Mouse (Mus musculus): ENCODE data around the gene Gm3409.
"Not testable (repeated sequence)": the region's sequence is repeated elsewhere in the genome, so short reads cannot be mapped to it uniquely, and the experiment has no call there.

DNA sequence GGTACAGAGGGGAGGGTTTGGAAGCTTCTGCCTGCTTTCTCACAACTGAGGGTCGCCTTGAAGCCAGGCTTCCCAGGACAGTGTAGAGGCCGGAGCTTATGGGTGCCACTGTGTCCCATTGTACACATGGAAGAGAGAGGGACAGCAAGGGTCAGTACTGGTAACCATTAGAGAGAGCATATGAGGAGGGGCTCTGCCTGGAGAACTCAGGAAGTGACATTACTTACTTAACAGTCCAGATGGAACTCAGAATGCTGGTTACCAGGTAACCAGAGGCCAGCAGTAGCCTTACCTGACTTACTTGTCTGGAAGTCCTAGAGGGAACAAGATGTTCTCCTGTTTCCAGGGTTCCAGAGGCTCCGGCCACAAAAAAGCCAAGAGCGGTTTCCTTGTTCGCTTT is 23.6 kb upstream of the Gm3409 start, which contains the start of gene Gm3402:
- not testable (repeated sequence) for TF ChIP-seq HCFC1 (IDR thresholded peaks at IDR 0.05; ENCODE audit: borderline replicate concordance, insufficient read depth, low read length); ZC3H11A (IDR thresholded peaks at IDR 0.05; ENCODE audit: borderline replicate concordance, low read depth, low read length); CHD2 (IDR thresholded peaks at IDR 0.05; ENCODE audit: low read depth, low read length); MAFK (IDR thresholded peaks at IDR 0.05; ENCODE audit: insufficient read depth, low read depth, low read length); ZNF384 (IDR thresholded peaks at IDR 0.05; ENCODE audit: low read depth, low read length)

All from ES-E14 (cell line).